Mouse (Mus musculus): ENCODE measurements around the gene Gm10553.
"Not testable (repeated sequence)": the region's sequence is repeated elsewhere in the genome, so short reads cannot be mapped to it uniquely, and the experiment has no call there.

The Gm10553 gene

GRCm38 (mm10) chr1:85099864-85100263, at the start of gene Gm10553:
TSS of gene Gm10553 (plus strand) at chr1:85100164.
- DNase-seq (ENCODE audit: low spot score), result not testable (repeated sequence)

GRCm38 (mm10) chr1:85071690-85072089, 28.3 kb upstream of the Gm10553 start:
- not testable (repeated sequence) for DNase-seq (ENCODE audit: low spot score)

- DNase-seq (ENCODE audit: low spot score), result not testable (repeated sequence)
These were observed 26.9 kb upstream of the Gm10553 start for GRCm38 (mm10) chr1:85073099-85073498.

- DNase-seq (ENCODE audit: low spot score), result not testable (repeated sequence)
These were observed 15.2 kb upstream of the Gm10553 start for GRCm38 (mm10) chr1:85084803-85085202.

- not testable (repeated sequence) for DNase-seq (ENCODE audit: low spot score)
These were observed 13.8 kb upstream of the Gm10553 start for GRCm38 (mm10) chr1:85086211-85086610.

- not testable (repeated sequence) for DNase-seq (ENCODE audit: low spot score)
These were observed 7.8 kb upstream of the Gm10553 start for GRCm38 (mm10) chr1:85092169-85092568.

GRCm38 (mm10) chr1:85093011-85093572, 6.9 kb upstream of the Gm10553 start:
- not testable (repeated sequence) for DNase-seq (ENCODE audit: low spot score)

- DNase-seq (ENCODE audit: low spot score), result not testable (repeated sequence)
These were observed 883 bp upstream of the Gm10553 start for GRCm38 (mm10) chr1:85099081-85099480.

GRCm38 (mm10) chr1:85101754-85102153, 1.8 kb downstream of the Gm10553 start:
- not testable (repeated sequence) for DNase-seq (ENCODE audit: low spot score)

GRCm38 (mm10) chr1:85105336-85105735, 5.4 kb downstream of the Gm10553 start:
- not testable (repeated sequence) for DNase-seq (ENCODE audit: low spot score)

- DNase-seq (ENCODE audit: low spot score), result not testable (repeated sequence)
These were observed 6.0 kb downstream of the Gm10553 start for GRCm38 (mm10) chr1:85106013-85106412.

GRCm38 (mm10) chr1:85109753-85110152, 9.8 kb downstream of the Gm10553 start, which contains the start of gene A530032D15Rik:
TSS of gene A530032D15Rik (minus strand) at chr1:85109853.
- not testable (repeated sequence) for DNase-seq (ENCODE audit: low spot score)

- DNase-seq (ENCODE audit: low spot score), result not testable (repeated sequence)
These were observed 10.9 kb downstream of the Gm10553 start for GRCm38 (mm10) chr1:85110876-85111275.

GRCm38 (mm10) chr1:85111572-85111971, 11.6 kb downstream of the Gm10553 start:
- DNase-seq (ENCODE audit: low spot score), result not testable (repeated sequence)

- not testable (repeated sequence) for DNase-seq (ENCODE audit: low spot score)
These were observed 12.3 kb downstream of the Gm10553 start for GRCm38 (mm10) chr1:85112266-85112665.

- DNase-seq (ENCODE audit: low spot score), result not testable (repeated sequence)
These were observed 12.9 kb downstream of the Gm10553 start for GRCm38 (mm10) chr1:85112889-85113288.

- not testable (repeated sequence) for DNase-seq (ENCODE audit: low spot score)
These were observed 14.1 kb downstream of the Gm10553 start for GRCm38 (mm10) chr1:85114078-85114477.

- not testable (repeated sequence) for DNase-seq (ENCODE audit: low spot score)
These were observed 14.9 kb downstream of the Gm10553 start for GRCm38 (mm10) chr1:85114666-85115402.

GRCm38 (mm10) chr1:85117537-85117936, 17.6 kb downstream of the Gm10553 start:
- not testable (repeated sequence) for DNase-seq (ENCODE audit: low spot score)

- DNase-seq (ENCODE audit: low spot score), result not testable (repeated sequence)
These were observed 18.4 kb downstream of the Gm10553 start for GRCm38 (mm10) chr1:85118341-85118740.

GRCm38 (mm10) chr1:85121841-85122240, 21.9 kb downstream of the Gm10553 start:
- DNase-seq (ENCODE audit: low spot score), result not testable (repeated sequence)

- not testable (repeated sequence) for DNase-seq (ENCODE audit: low spot score)
These were observed 33.7 kb downstream of the Gm10553 start for GRCm38 (mm10) chr1:85133671-85134070.
